Mouse (Mus musculus) embryonic facial prominence, embryonic 15.5 days (tissue): ENCODE data around the gene Zfp85. TPM values are rescaled to one million over a fixed set of nuclear protein-coding genes. Genes with fewer than 3 reads are reported as not detected.
"Not testable (repeated sequence)": the region's sequence is repeated elsewhere in the genome, so short reads cannot be mapped to it uniquely, and the experiment has no call there.

ENCODE experiments used
- ATAC-seq: fragments of 200-750 bp; cut with Nextera tagmentation; 2 replicates; pipeline ENCODE4 v1.8.0; 2017; ENCODE audit warnings: low read depth, moderate TSS enrichment; ENCODE audit not compliant: insufficient number of reproducible peaks, low FRiP score, low TSS enrichment
- H3K27ac ChIP-seq: fragments of 300-500 bp; sonication (generic); replicated peaks from 2 replicates; pipeline ENCODE4 v1.5.1; 2015; ENCODE audit warnings: mild to moderate bottlenecking, inconsistent platforms
- H3K27me3 ChIP-seq: fragments of 300-500 bp; sonication (generic); 2 replicates; pipeline ENCODE4 v1.6.1; 2015; ENCODE audit warnings: inconsistent platforms
- H3K36me3 ChIP-seq: fragments of 300-500 bp; sonication (generic); 2 replicates; pipeline ENCODE4 v1.6.1; 2015; ENCODE audit warnings: mild to moderate bottlenecking, inconsistent platforms
- H3K4me1 ChIP-seq: fragments of 300-500 bp; sonication (generic); 2 replicates; pipeline ENCODE4 v1.6.1; 2015; ENCODE audit warnings: inconsistent platforms
- H3K4me2 ChIP-seq: fragments of 300-500 bp; sonication (generic); replicated peaks from 2 replicates; pipeline ENCODE4 v1.6.1; 2015; ENCODE audit warnings: mild to moderate bottlenecking, inconsistent platforms
- H3K4me3 ChIP-seq: fragments of 300-500 bp; sonication (generic); replicated peaks from 2 replicates; pipeline ENCODE4 v1.5.1; 2015; ENCODE audit warnings: mild to moderate bottlenecking, inconsistent platforms
- H3K9ac ChIP-seq: fragments of 300-500 bp; sonication (generic); 2 replicates; pipeline ENCODE4 v1.6.1; 2015; ENCODE audit warnings: inconsistent platforms
- H3K9me3 ChIP-seq: fragments of 300-500 bp; sonication (generic); replicated peaks from 2 replicates; pipeline ENCODE4 v1.6.1; 2016; ENCODE audit warnings: inconsistent platforms
- WGBS: fragments of 180-500 bp; shearing (Covaris S2); methylation state at CpG from one replicate; pipeline ENCODE4 v1.1.7; 2015; 5-methylcytosine and 5-hydroxymethylcytosine counted together
- polyA plus RNA-seq: library from polyadenylated mRNA; unstranded; fragments of >200 nt; fragmentation: Nextera tagmentation; extraction: Ambion mirVana; gene quantifications from 2 replicates; pipeline ENCODE4 v1.2.1, GENCODE M21; 2015

Gene Zfp85
- polyA plus RNA-seq, 1 experiment from 2014 or later = 4.9 TPM

- H3K4me2 ChIP-seq, H3K9me3 ChIP-seq, H3K4me3 ChIP-seq, H3K27me3 ChIP-seq, H3K4me1 ChIP-seq, H3K36me3 ChIP-seq, ATAC-seq, H3K27ac ChIP-seq, H3K9ac ChIP-seq: not testable (repeated sequence)
- 92% methylated on average over 9 of the region's 9 CpGs for WGBS
Observed at GRCm38 (mm10) chr13:67734391-67734790, 20.6 kb downstream of the Zfp85 start.

- WGBS = 30% methylated on average over 4 of the region's 4 CpGs
- not testable (repeated sequence) for H3K36me3 ChIP-seq, H3K4me1 ChIP-seq, H3K9me3 ChIP-seq, H3K9ac ChIP-seq, H3K27me3 ChIP-seq, H3K27ac ChIP-seq
- H3K4me2 ChIP-seq = peak overlapping the region; percentile 61
- peak; percentile 82; the same call in 1 of the 2 replicates for ATAC-seq
- H3K4me3 ChIP-seq = peak overlapping the region; percentile 60
Observed at GRCm38 (mm10) chr13:67729441-67729840, 25.6 kb downstream of the Zfp85 start.

- peak within 1 kb of the TSS; percentile 48 for H3K27ac ChIP-seq
- H3K9ac ChIP-seq = peak within 1 kb of the TSS; percentile 44
- ATAC-seq = peak; percentile 87
- peak within 1 kb of the TSS; percentile 61 for H3K4me2 ChIP-seq
- H3K4me1 ChIP-seq = 0 out of 2 replicates have a peak, but pooled peaks cover 3% of the 10 kb centered on the region
- WGBS = 2% methylated on average over 17 of the region's 21 CpGs
- H3K27me3 ChIP-seq = no peaks in the 10 kb centered on the region
- peak within 1 kb of the TSS; percentile 60 for H3K4me3 ChIP-seq
- no peaks in the 10 kb centered on the region for H3K36me3 ChIP-seq
- H3K9me3 ChIP-seq = no peaks in the 10 kb centered on the region
Observed at GRCm38 (mm10) chr13:67728641-67729318, 26.2 kb downstream of the Zfp85 start, which contains the start of gene Zfp65. Zfp65 (minus strand) TSS chr13:67729173.

- Histone ChIP-seq H3K27ac (no peak overlapping the region), H3K9me3 (no peaks in the 10 kb centered on the region), H3K4me1 (peaks cover 6% of the 10 kb centered on the region; the same call in 1 of the 2 replicates), H3K4me2 (peak overlapping the region; percentile 61), H3K27me3 (no peaks in the 10 kb centered on the region), H3K36me3 (no peaks in the 10 kb centered on the region), H3K9ac (no peak overlapping the region), H3K4me3 (peak overlapping the region; percentile 60)
- ATAC-seq = no peak
- 68% methylated on average over 1 of the region's 1 CpGs for WGBS
Observed at GRCm38 (mm10) chr13:67728106-67728505, 26.9 kb downstream of the Zfp85 start.

- not testable (repeated sequence) for H3K27me3 ChIP-seq, H3K4me1 ChIP-seq
Observed at GRCm38 (mm10) chr13:67725331-67725730, 29.7 kb downstream of the Zfp85 start.

GRCm38 (mm10) chr13:67723848-67724479, 31.1 kb downstream of the Zfp85 start:
- under 1% methylated on average over 17 of the region's 17 CpGs for WGBS
- H3K9ac ChIP-seq = peak overlapping the region; percentile 72
- peaks cover 8% of the 10 kb centered on the region; the same call in 1 of the 2 replicates for H3K4me1 ChIP-seq
- peak overlapping the region; percentile 87 for H3K4me2 ChIP-seq
- no peaks in the 10 kb centered on the region for H3K27me3 ChIP-seq
- H3K36me3 ChIP-seq = 0 out of 2 replicates have a peak, but pooled peaks cover 3% of the 10 kb centered on the region
- peak overlapping the region; percentile 74 for H3K27ac ChIP-seq
- H3K9me3 ChIP-seq = no peaks in the 10 kb centered on the region
- peak; percentile 92 for ATAC-seq
- H3K4me3 ChIP-seq = peak overlapping the region; percentile 84

More at GRCm38 (mm10) chr13:67725331-67725730, 29.7 kb downstream of the Zfp85 start:
- not testable (repeated sequence) for H3K9ac ChIP-seq, H3K27ac ChIP-seq, ATAC-seq, H3K4me3 ChIP-seq, H3K36me3 ChIP-seq, H3K4me2 ChIP-seq, H3K9me3 ChIP-seq
- WGBS = 65% methylated on average over 2 of the region's 2 CpGs

Other genes with a start within 250 kb of the Zfp85 start
- gene Gm26965, start 229.1 kb downstream of the Zfp85 start, polyA plus RNA-seq = not detected in 2 replicates
- 24.6 TPM in 2 replicates for gene Zfp87, start 229.1 kb downstream of the Zfp85 start, polyA plus RNA-seq
- gene Zfp748, start 201.4 kb downstream of the Zfp85 start, polyA plus RNA-seq = 10.5 and 11.8 TPM in 2 replicates
- 4.0 and 4.1 TPM in 2 replicates for gene Zfp729b, start 145.5 kb downstream of the Zfp85 start, polyA plus RNA-seq
- gene Gm49345, start 117.5 kb downstream of the Zfp85 start, polyA plus RNA-seq = not detected in 2 replicates
- gene Zfp729a, start 117.4 kb downstream of the Zfp85 start, polyA plus RNA-seq = 2.5 and 2.8 TPM in 2 replicates
- gene Zfp738, start 68.2 kb downstream of the Zfp85 start, polyA plus RNA-seq = 12.5 and 12.8 TPM in 2 replicates
- 6.1 and 7.0 TPM in 2 replicates for gene Zfp65, start 26.1 kb downstream of the Zfp85 start, polyA plus RNA-seq
- gene Zfp493, start 24.5 kb upstream of the Zfp85 start, polyA plus RNA-seq = 1.8 and 3.0 TPM in 2 replicates
- gene Zfp273, start 58.5 kb upstream of the Zfp85 start, polyA plus RNA-seq = 7.2 and 8.3 TPM in 2 replicates
- gene Gm10037, start 75.9 kb upstream of the Zfp85 start, polyA plus RNA-seq = 3.3 and 4.7 TPM in 2 replicates
- gene BC048507, start 108.1 kb upstream of the Zfp85 start, polyA plus RNA-seq = not detected in 2 replicates